Mouse (Mus musculus) embryo, embryonic 9.5 days (tissue): ENCODE results near the gene Nup37.

ENCODE experiments used
- DNase-seq: peaks from one replicate; pipeline ENCODE4 v3.0.0-alpha.2; 2017; ENCODE audit errors: extremely low spot score

Nup37 gene

DNA sequence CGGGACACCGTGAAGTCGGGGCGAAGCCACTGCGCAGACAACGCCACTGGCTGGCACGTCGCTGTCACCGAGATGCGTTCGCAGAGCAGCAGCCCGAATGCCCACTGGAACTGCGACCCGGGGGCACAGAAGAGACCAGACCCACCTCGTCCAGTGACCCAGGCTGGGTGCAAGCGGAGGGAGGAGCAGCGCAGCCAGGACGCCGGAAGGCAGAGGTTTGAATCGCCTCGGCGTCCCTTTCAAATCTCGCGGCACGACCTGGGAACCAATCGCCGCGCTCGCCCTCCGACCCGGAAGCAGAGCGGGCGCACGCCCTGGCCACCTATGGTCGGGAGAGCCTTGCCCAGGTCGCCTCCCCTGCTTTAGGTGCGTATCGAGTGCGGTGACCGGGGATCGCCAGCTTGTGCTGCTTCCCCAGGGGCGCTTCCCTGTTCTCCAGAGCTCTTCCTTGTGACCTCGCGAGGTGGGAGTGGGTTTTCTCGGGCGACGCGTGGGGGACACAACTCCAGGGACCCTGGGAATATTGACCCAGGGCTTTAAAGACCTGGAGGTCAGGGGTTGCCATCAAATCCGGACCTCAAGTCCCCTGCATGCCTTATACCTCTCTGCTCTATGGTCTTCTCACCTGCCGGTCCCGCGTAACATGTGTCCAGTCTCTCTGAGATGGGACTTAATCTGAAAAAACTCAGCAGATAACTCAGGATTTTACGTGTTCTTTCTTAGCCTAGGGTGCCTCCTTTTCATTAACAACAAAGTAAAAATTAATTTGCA lies at the start of gene Nup37, which contains the start of gene Parpbp:
Gene Nup37, plus strand, starts transcription at position 286 of the 771 bp plus-strand sequence.
Gene Parpbp, minus strand, starts transcription at position 235 of the 771 bp plus-strand sequence.
- DNase-seq: peak; percentile 91

DNA sequence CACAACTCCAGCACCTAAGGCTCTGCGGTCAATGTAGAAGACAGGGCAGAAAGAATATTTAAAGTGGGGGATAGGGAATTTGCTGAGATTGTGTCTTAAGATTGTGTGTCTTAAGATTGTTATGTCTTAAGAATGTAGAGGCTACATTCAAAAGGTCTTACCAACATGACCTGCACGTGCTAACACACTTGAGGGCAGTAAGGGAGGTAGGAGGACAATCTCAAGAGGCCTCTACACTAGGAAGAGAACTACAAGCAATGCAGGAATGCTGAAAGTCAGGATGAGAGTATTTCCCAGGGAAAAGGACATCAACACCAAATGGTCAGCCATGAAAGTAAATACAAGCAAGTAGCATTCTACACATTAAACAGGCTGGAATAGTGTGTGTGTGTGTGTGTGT lies 40.6 kb upstream of the Nup37 start:
- DNase-seq: no peak

DNA sequence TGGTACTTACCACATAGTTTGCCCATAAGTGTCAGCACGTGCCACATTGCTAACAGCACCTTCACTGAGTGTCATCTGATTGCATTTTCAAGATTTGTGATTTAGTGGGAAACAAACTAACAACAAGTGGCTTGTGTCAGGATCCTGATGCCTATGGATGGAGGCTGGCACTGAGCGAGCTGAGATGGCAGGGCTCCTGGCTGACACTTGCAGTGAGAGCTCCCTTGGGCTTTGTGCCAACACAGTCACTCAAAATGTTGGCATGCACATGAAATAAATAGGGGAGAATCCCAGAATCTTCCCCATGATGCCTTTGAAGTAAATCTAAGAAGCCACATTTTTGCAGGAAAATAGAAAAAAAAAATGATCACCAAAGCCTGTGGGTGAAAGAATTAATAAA lies 33.5 kb upstream of the Nup37 start:
- no peak for DNase-seq

DNA sequence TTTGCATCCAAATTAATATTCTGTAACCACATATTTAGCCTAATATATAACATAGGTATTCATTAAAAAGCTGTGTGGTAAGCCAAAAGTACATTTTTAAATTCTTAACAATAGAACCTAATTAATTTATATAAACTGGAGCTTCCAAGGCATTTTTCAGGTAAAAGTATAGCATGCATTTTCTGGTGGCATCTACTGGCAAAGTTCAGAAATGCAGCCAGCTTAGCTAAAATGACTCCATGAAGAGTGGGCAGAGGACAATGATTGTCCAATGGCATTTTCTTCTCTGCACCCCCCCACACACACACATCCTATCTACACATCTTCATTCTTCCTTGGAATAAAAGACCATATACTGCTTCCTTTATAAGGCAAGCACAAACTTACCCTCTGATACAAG lies 27.1 kb upstream of the Nup37 start:
- DNase-seq: no peak

DNA sequence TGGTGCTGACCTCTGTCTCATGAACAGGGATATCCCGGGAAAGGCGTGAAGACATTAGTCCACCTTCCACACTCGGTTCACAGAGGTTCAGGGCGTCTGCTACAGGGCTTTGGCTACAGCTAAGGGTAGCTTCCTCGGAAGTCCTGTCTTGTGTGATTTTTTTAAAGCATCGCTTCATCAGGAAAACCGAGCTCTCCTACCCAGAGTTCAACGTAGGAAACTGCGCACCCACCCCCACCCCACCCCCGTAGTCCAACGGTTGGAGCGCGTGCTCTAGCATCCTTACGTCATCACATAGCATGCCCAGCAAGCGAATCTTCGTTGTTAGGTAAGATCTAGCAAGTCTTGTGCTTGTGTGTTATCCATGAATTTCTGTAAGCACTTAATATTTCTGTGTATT lies 11.2 kb upstream of the Nup37 start:
- no peak for DNase-seq

DNA sequence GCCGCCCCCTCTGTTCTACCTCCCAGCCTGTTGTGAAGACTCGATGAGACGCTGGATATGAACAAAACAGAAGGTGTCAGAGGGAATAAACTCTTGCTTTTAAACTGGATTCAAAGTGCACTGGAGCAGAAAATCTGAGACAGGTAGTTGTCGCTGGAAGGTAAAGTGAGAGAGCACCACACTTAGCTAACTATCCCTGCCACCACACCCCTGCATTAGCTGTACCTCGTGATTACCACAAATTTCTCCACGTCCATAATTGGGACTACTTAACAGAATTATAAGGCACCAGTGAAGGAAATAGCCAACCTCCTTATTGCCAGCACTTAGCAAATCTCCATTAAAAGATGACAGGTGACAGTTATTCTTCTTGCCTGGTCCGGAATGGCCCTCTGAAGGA lies 605 bp upstream of the Nup37 start:
- peak; percentile 5 for DNase-seq

DNA sequence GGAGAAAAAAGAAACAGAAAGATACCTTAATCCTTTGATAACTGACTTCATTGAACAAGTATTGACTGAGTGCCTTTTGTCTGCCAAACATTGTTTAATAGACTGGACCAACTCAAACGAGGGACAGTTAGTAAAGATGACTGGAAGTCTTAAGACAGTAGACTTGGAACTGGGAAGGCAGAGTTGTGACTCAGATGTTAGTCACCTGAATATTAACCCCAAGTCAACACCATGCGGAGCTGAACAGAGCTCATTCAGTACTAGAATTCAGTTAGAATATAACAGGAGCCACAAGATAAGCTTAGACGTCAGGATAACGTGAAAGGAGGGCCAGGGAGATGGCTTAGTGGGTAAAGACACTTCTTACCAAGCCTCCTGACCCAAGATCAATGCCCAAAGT lies 3.6 kb downstream of the Nup37 start:
- DNase-seq: no peak

DNA sequence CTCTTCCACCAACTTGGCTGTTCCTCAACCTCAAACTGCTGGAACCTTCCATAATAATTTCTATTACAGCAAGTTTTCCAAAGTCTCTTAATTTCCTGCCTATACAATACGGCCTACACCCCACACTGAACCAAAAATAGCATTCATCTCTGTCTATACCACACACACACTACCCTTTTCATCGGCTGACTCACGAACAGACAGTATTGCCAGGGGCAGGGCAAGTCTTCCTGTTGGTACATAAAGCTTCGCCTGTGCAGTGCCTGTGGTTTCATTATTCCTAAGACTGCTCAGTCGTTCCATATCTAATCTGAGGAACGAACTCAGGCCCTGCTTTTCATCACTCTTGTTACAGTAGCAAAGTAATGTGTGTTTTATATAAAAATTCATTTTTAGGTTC lies 4.9 kb downstream of the Nup37 start:
- DNase-seq: no peak

DNA sequence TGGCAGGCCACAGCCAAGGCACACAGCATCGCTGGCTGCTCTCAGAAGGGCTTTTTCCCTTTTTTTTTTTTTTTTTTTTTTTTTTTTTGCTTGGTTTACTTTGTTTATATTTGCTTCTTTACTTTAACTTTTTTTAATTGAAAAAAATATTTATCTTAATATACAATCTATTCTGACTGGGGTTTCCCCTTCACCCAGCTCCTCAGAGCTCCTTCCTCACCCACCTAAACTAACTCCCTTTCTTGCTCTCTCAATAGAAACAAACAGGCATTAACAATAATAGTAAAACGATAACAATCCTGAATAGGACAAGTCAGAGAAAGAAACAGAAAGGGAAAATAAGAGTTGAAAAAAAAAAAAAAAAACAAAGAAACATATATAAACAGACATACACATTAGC lies 15.3 kb downstream of the Nup37 start:
- DNase-seq: no peak

DNA sequence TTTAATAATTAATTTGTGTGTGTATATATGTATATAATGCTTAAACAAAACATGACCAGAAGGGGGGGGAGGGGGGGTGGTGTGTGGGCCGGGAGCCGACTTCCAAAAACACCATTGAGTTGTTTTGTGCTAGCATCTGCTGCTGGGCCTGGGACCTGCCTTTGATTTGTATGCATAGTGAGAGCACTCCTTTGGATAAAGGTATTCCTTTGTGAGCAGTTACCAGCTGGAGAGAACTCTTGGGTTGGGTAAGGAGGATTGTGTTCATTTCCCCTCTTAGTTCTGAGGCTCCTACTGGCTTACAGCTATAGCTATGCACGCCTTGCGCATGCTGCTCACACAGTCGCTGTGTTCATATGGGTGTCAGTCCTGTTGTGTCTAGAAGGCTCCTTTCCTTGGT lies 15.9 kb downstream of the Nup37 start:
- no peak for DNase-seq

DNA sequence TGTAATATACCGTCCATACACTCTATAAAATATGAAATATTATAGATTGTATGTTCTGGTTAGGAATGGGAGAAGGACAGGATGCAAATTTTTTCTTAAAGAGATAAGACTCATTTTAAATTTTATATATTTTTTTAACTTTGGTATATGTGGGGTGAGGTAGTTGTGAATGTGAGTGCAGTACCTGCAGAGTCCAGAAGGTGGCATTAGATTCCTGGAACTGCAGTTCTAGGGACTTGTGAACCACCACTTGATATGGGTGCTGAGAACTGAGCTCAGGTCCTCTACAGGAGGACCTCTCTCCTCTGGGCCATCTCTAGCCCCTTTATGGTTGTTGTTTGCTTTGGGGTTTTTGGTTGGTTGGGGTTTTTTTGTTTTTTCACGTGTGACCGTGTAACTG lies 19.4 kb downstream of the Nup37 start:
- DNase-seq: no peak

DNA sequence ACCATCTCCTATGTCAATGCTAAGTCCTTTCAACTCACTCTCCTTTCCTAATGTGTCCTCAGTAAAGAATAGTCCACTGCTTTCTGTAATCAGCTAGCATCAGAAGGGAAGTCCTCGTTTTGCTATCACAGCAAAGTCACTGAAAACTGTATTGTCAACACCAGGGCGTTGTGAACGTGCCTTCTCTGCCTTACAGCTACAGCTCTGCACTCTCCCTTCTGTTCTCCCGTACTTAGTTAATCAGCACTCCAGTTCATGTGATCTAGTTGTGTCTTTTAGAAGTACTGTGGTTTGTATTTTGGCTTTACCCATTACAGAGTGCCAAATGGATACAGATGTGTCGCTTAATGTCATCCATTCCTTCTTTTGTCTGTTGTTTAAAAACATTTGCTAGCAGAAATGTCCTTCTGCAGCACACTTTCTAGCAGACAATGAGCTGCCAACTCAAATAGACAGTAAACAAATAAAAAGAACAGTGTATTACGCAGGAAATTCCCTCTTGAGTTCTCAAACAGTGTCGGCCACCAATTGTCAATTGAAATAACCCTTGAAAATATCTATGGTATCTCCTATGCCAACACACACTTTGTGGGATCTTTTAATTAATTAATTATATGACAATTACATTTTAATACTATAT lies 20.8 kb downstream of the Nup37 start:
- no peak for DNase-seq

DNA sequence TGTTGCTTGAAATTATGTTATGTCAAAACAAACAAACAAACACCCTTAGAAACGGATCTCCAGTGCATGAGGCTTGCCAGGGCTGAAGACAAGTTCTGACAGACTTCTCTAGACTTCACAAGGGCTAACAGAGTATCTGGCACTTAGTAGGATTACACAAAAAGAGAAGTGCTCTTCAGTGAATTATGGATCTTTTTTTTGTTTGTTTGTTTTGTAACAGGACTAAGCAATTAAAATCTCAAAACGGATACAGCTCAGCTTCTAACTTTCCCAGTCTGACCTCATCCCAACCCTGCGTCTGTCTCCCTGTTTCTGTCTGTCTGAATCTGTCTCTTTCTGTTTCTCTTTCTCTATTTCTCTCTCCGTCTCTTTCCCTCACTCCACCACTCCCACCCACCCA lies 53.7 kb downstream of the Nup37 start:
- no peak for DNase-seq

DNA sequence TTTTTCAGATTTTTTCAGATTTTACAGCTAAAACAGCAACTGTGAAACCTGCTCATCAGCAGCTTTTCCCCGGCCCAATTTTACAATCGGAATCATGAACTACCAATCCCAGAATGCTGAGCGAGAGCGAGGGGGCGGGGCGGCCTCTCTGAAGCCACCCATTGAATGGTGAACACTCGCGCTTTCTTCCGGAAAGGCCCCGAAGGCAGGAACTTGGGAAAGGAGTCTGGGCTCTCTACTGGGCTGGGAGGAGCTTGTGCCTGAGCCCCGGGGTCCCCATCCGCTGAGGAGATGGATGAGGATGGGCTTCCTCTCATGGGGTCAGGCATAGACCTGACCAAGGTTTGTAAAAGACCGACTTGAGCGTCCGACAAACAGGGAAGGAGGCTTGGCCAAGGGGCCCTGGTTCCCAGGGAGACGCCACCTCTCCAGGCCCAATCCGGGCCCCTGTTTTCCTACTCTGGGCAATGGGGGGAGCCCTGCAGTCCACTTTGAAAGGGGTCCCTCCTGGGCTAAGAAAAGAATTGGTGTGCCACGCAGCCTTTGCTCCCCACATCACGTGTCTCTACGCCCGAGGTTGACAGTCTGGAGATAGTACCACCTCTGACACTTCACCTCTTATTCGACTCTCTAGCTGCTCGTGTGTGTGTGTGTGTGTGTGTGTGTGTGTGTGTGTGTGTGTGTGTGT lies 54.3 kb downstream of the Nup37 start, which contains the start of gene Washc3:
Gene Washc3, plus strand, starts transcription at position 143 of the 688 bp plus-strand sequence.
- peak; percentile 88 for DNase-seq

DNA sequence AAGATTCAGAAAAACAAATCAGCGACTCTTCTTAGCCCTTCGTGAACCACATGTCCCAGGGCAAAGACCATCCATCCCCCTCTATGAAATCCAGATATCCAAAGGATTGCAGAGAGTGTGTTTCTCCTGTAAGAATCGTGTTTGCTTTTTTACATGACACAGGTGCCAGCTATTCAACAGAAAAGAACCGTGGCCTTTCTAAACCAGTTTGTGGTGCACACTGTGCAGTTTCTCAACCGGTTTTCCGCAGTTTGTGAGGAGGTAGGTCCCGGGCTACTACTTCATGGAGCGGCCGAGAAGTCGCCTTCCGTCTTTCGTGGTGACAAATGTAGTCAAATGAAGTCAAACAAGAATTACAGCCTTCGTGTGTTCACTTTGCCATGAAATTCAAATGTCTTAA lies 54.9 kb downstream of the Nup37 start:
- DNase-seq: no peak

DNA sequence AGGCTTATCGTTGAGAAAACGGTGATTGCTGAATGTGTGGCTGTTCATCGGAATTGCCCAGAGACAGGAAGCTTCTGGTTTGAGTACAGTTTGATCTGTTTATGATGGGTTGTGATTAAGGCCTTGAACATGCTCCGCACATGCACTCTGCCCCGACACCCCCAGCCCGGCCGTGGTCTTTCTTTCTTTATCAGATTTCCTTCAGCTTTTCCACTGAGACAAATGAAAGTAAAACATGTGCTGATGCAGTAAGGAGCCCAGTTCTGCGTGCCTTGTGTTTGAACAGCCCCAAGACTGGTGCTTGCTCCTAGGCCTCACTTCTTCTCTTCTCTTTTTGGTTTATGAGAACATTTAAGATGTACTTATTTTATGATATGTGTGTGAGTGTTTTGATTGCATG lies 55.8 kb downstream of the Nup37 start:
- DNase-seq: no peak

DNA sequence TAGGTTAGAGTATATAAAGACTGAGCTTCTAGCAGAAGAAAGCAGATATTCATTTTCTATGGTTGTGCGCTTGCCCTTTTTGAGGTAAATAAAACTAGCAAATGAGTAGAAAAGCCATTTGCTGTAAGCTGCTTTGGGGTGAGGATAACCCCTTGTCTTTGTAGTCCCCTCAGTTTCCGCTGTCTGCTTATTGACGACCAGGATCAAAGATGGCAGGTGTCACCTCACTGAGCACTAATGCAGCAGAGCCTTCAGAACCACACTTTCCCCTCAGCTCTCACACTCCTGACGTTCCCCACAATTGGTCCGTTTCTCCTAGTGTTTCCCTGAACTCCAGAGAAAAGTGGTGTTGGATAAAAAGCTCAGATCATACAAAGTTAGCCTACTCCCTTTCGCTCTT lies 56.4 kb downstream of the Nup37 start:
- DNase-seq: no peak

DNA sequence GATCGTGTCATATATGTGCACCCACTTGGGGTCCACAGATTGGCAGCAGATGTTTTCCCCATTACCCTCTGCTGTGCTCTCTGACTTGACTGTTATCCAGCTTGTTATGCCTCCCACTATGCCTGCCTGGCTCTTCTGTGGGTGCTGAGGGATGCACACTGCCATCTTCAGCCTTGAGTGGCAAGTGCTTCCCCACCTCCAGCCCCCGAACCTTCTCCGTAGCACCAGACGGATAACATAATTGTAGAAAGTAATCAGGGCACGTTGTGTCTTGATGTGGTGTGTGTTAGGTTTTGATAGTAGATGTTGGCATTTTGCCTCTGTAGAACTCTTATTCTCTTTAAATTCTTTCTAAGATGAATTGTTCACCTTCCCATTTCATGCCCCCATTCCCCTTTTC lies 65.9 kb downstream of the Nup37 start:
- no peak for DNase-seq

DNA sequence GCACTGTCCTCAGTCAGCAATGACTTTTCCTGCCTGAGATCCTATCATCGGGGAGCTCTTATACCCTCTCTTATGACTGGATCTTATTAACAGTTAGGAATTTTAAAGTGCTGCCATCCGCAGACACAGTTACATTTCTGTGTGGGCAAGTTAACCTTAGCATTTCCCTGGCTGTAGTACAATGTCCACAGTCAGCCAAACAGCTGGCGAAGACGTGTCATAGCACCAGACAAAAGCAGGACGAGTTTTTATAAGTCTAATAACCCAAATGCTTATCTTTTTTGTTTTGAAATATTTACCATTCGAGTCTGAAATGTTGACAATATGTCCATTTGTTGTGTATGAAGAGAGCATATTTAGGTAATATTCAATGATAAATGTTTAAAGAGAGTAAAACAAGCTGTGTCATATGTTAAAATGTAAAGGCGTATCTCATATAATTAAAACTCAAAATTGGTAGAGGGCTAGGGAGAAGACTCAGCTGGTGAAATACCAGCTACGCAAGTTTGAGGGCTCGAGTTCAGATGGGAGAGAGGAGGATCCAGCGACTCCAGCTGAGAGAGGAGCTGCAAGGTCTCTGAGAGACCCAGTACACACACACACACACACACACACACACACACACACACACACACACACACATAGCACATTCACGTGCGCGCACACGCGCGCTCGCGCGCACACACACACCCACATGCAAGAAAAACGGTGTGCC lies 68.2 kb downstream of the Nup37 start:
- no peak for DNase-seq

DNA sequence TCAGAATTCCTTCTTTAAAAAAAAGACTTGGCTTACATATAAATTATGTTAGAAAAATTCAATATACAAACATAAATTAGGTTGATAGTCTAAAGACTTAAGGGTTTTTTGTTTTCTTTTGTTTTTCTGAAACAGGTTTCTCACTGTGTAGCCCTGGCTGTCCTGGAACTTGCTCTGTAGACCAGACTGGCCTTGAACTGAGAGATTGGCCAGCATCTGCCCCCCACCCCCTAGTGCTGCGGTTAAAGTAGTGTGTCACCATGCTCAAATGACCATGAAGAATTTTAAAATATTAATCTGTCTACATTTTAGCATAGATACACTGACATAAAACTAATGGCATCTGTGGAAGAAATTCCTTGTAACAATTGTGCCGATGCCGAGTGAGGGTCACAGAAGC lies 71.4 kb downstream of the Nup37 start:
- DNase-seq: no peak

DNA sequence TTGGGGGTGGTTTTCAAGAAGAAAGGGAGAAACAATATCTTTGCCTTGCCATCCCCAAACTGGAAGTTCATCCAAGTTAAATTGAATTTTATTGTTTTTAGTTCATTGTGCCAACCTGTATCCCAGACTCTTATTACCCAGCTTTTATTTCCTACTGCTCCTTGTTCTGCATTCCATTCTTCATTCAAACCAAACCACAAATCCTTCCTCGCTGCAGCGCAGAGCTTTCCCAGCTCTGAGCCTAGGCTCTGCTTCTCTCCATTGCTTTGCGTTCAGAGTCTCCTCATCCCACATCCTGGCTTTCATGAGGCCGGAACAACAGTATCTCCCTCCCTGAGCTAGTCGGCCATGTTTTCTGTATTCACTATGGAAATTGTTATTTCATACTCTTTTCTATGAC lies 74.9 kb downstream of the Nup37 start:
- no peak for DNase-seq

DNA sequence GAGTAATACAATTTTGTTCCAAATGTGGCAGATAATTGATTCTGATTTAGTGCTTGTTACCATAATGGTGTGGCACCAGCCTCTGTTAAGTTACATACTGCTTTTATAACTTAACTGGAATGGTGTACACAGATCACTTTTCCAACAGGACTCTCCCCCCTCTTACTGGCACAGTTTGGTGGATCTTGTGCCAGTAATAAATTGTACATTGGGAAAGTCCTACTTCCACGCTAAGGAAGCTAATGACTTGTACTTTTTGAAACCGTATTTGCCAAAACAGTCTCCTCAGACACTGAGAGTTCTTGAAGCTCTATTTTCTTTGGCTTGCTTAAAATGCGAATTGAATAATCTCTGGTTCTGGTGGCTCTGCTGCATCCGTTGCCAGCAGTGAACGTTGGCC lies 78.6 kb downstream of the Nup37 start:
- DNase-seq: no peak
